13 mouse cellular contexts compared by ENCODE assay signal in genomic region chr12:99856011-99856410, GRCm38 (mm10).
"Had no signal": no experiment of that assay in that cellular context is flagged by ENCODE, and none has a peak within 500 bp of the region (broad histone marks: within the 10 kb centered on the region; RNA-seq: fewer than 3 reads in every experiment).

No protein-coding gene starts in this region.

- H3K27me3 ChIP-seq: liver, embryonic 15.5 days; stomach, embryonic 15.5 days had no signal

- DNase-seq: kidney, postnatal 10 days; kidney, postnatal 4 days; lung, adult 2 months; lung, postnatal 36 days; right cerebral cortex, postnatal 14 days; thymus, postnatal 4 days had no signal

- H3K4me1 ChIP-seq: stomach, embryonic 15.5 days had no signal

- H3K9ac ChIP-seq: liver, embryonic 15.5 days; stomach, embryonic 15.5 days had no signal

- H3K4me3 ChIP-seq: layer of hippocampus, adult 2 months; limb, embryonic 10.5 days; liver, embryonic 15.5 days; stomach, embryonic 15.5 days had no signal

- H3K36me3 ChIP-seq: liver, embryonic 15.5 days; stomach, embryonic 15.5 days had no signal

- H3K27ac ChIP-seq: layer of hippocampus, adult 2 months; limb, embryonic 10.5 days; liver, embryonic 15.5 days; stomach, embryonic 15.5 days had no signal

- H3K9me3 ChIP-seq: limb, embryonic 10.5 days; liver, embryonic 15.5 days; stomach, embryonic 15.5 days had no signal

- ATAC-seq: lung, postnatal 0 days; midbrain, embryonic 16.5 days had no signal

- H3K4me2 ChIP-seq: liver, embryonic 11.5 days; liver, embryonic 15.5 days; stomach, embryonic 15.5 days had no signal
